Mouse (Mus musculus) forebrain, embryonic 14.5 days (tissue): ENCODE results near the gene Thsd4. TPM values are rescaled to one million over a fixed set of nuclear protein-coding genes. Genes with fewer than 3 reads are reported as not detected.

Source experiments
- ATAC-seq: fragments of 200-750 bp; cut with Nextera tagmentation; 2 replicates; pipeline ENCODE4 v1.8.0; 2017; ENCODE audit warnings: mild to moderate bottlenecking, moderate library complexity
- DNase-seq: peaks from one replicate; pipeline ENCODE4 v3.0.0-alpha.2; 2015; ENCODE audit warnings: low spot score
- H3K27ac ChIP-seq: fragments of 300-500 bp; sonication (generic); 2 replicates; pipeline ENCODE4 v1.5.1; 2014; ENCODE audit warnings: low read depth, mild to moderate bottlenecking, control low read depth, low read length, moderate library complexity
- H3K27me3 ChIP-seq: fragments of 300-500 bp; sonication (generic); replicated peaks from 2 replicates; pipeline ENCODE4 v1.6.1; 2014; ENCODE audit warnings: low read length, control low read depth, mixed read lengths; ENCODE audit not compliant: control insufficient read depth, insufficient read depth
- H3K36me3 ChIP-seq: fragments of 300-500 bp; sonication (generic); 2 replicates; pipeline ENCODE4 v1.6.1; 2014; ENCODE audit warnings: low read length, control low read depth; ENCODE audit not compliant: control insufficient read depth, insufficient read depth
- H3K4me1 ChIP-seq: fragments of 300-500 bp; sonication (generic); 2 replicates; pipeline ENCODE4 v1.6.1; 2014; ENCODE audit warnings: antibody characterized with exemption, low read length, control low read depth; ENCODE audit not compliant: control insufficient read depth, insufficient read depth
- H3K4me2 ChIP-seq: fragments of 300-500 bp; sonication (generic); 2 replicates; pipeline ENCODE4 v1.6.1; 2014; ENCODE audit warnings: mild to moderate bottlenecking, control low read depth, low read length
- H3K4me3 ChIP-seq: fragments of 300-500 bp; sonication (generic); 2 replicates; pipeline ENCODE4 v1.5.1; 2014; ENCODE audit warnings: low read depth, low read length, control low read depth
- H3K9ac ChIP-seq: fragments of 300-500 bp; sonication (generic); 2 replicates; pipeline ENCODE4 v1.6.1; 2014; ENCODE audit warnings: mild to moderate bottlenecking, low read length, control low read depth, moderate library complexity
- H3K9me3 ChIP-seq: fragments of 300-500 bp; sonication (generic); replicated peaks from 2 replicates; pipeline ENCODE4 v1.6.1; 2016; ENCODE audit warnings: low read length, control low read depth, mixed read lengths; ENCODE audit not compliant: control insufficient read depth
- WGBS: fragments of 180-500 bp; shearing (Covaris S2); extraction: QIAGEN DNeasy Blood & Tissue Kit; methylation state at CpG from one replicate; pipeline ENCODE4 v1.1.7; 2014; 5-methylcytosine and 5-hydroxymethylcytosine counted together
- polyA plus RNA-seq: library from polyadenylated mRNA; unstranded; fragments of >200 nt; fragmentation: Nextera tagmentation; extraction: Ambion mirVana; gene quantifications from 2 replicates; pipeline ENCODE4 v1.2.1, GENCODE M21; 2014

Thsd4 gene
- polyA plus RNA-seq, 1 experiment from 2014 or later = 3.4 TPM

- Histone ChIP-seq H3K27me3 (peaks cover 3% of the 10 kb centered on the region; the same call in 1 of the 2 replicates), H3K4me3 (no peak overlapping the region), H3K4me2 (no peak overlapping the region), H3K9ac (no peak overlapping the region), H3K4me1 (no peaks in the 10 kb centered on the region), H3K36me3 (no peaks in the 10 kb centered on the region), H3K9me3 (no peaks in the 10 kb centered on the region), H3K27ac (no peak overlapping the region)
- ATAC-seq (no peak), DNase-seq (no peak)
- WGBS = 88% methylated on average over 5 of the region's 5 CpGs
Measured at GRCm38 (mm10) chr9:60526195-60526594, 4.3 kb upstream of the Thsd4 start.

GRCm38 (mm10) chr9:60521143-60521542 lies 703 bp downstream of the Thsd4 start:
- Histone ChIP-seq H3K4me3 (peak overlapping the region; percentile 49), H3K9ac (peak overlapping the region; percentile 65; the same call in 1 of the 2 replicates), H3K27me3 (peaks cover 3% of the 10 kb centered on the region; the same call in 1 of the 2 replicates), H3K9me3 (no peaks in the 10 kb centered on the region), H3K4me1 (peaks cover 24% of the 10 kb centered on the region), H3K4me2 (peak overlapping the region; percentile 74), H3K36me3 (no peaks in the 10 kb centered on the region), H3K27ac (no peak overlapping the region)
- no peak for ATAC-seq
- WGBS = 34% methylated on average over 5 of the region's 5 CpGs
- DNase-seq = no peak

- ATAC-seq (no peak), DNase-seq (no peak)
- WGBS = 19% methylated on average over 3 of the region's 3 CpGs
- H3K36me3 ChIP-seq = no peaks in the 10 kb centered on the region
- no peak overlapping the region for H3K9ac ChIP-seq
- H3K9me3 ChIP-seq = no peaks in the 10 kb centered on the region
- peak overlapping the region; percentile 74; the same call in 1 of the 2 replicates for H3K4me2 ChIP-seq
- peaks cover 24% of the 10 kb centered on the region for H3K4me1 ChIP-seq
- H3K4me3 ChIP-seq = no peak overlapping the region
- peaks cover 3% of the 10 kb centered on the region; the same call in 1 of the 2 replicates for H3K27me3 ChIP-seq
- H3K27ac ChIP-seq = no peak overlapping the region
Measured at GRCm38 (mm10) chr9:60519601-60520000, 2.2 kb downstream of the Thsd4 start.

GRCm38 (mm10) chr9:60518216-60518615 lies 3.6 kb downstream of the Thsd4 start:
- Histone ChIP-seq H3K4me1 (peaks cover 24% of the 10 kb centered on the region), H3K9ac (no peak overlapping the region), H3K4me2 (no peak overlapping the region), H3K9me3 (no peaks in the 10 kb centered on the region), H3K27ac (no peak overlapping the region), H3K36me3 (no peaks in the 10 kb centered on the region), H3K27me3 (peaks cover 3% of the 10 kb centered on the region; the same call in 1 of the 2 replicates), H3K4me3 (no peak overlapping the region)
- DNase-seq (peak; percentile 27), ATAC-seq (no peak)
- WGBS = 19% methylated on average over 3 of the region's 3 CpGs

GRCm38 (mm10) chr9:60517148-60517547 lies 4.7 kb downstream of the Thsd4 start:
- no peaks in the 10 kb centered on the region for H3K9me3 ChIP-seq
- no peak overlapping the region for H3K4me3 ChIP-seq
- no peak for DNase-seq
- 36% methylated on average over 4 of the region's 4 CpGs for WGBS
- peaks cover 24% of the 10 kb centered on the region for H3K4me1 ChIP-seq
- H3K9ac ChIP-seq = no peak overlapping the region
- H3K4me2 ChIP-seq = no peak overlapping the region
- H3K27ac ChIP-seq = no peak overlapping the region
- H3K36me3 ChIP-seq = no peaks in the 10 kb centered on the region
- peaks cover 2% of the 10 kb centered on the region; the same call in 1 of the 2 replicates for H3K27me3 ChIP-seq
- ATAC-seq = no peak

GRCm38 (mm10) chr9:60516379-60516778 lies 5.5 kb downstream of the Thsd4 start:
- DNase-seq = no peak
- H3K4me1 ChIP-seq = peaks cover 24% of the 10 kb centered on the region

GRCm38 (mm10) chr9:60513329-60513788 lies 8.5 kb downstream of the Thsd4 start:
- WGBS = 56% methylated on average over 11 of the region's 11 CpGs
- DNase-seq = no peak
- Histone ChIP-seq H3K27ac (no peak overlapping the region), H3K4me3 (no peak overlapping the region), H3K9me3 (no peaks in the 10 kb centered on the region), H3K27me3 (no peaks in the 10 kb centered on the region), H3K4me1 (peaks cover 8% of the 10 kb centered on the region), H3K36me3 (no peaks in the 10 kb centered on the region), H3K4me2 (no peak overlapping the region), H3K9ac (no peak overlapping the region)
- ATAC-seq = no peak

More at GRCm38 (mm10) chr9:60516379-60516778, 5.5 kb downstream of the Thsd4 start:
- H3K9ac ChIP-seq = no peak overlapping the region
- no peak for ATAC-seq
- H3K27ac ChIP-seq = no peak overlapping the region
- no peaks in the 10 kb centered on the region; the same call in 1 of the 2 replicates for H3K27me3 ChIP-seq
- H3K4me2 ChIP-seq = no peak overlapping the region
- WGBS = 91% methylated on average over 4 of the region's 4 CpGs
- H3K4me3 ChIP-seq = no peak overlapping the region
- no peaks in the 10 kb centered on the region for H3K9me3 ChIP-seq
- no peaks in the 10 kb centered on the region for H3K36me3 ChIP-seq

- no peaks in the 10 kb centered on the region for H3K9me3 ChIP-seq
- no peak overlapping the region for H3K4me3 ChIP-seq
- no peaks in the 10 kb centered on the region for H3K27me3 ChIP-seq
- no peak overlapping the region for H3K9ac ChIP-seq
- no peak overlapping the region for H3K27ac ChIP-seq
- H3K36me3 ChIP-seq = no peaks in the 10 kb centered on the region
- DNase-seq (no peak), ATAC-seq (no peak)
- 47% methylated on average over 6 of the region's 6 CpGs for WGBS
- H3K4me2 ChIP-seq = no peak overlapping the region
- H3K4me1 ChIP-seq = no peaks in the 10 kb centered on the region
Measured at GRCm38 (mm10) chr9:60510876-60511275, 11.0 kb downstream of the Thsd4 start.

- Histone ChIP-seq H3K9ac (no peak overlapping the region), H3K4me2 (no peak overlapping the region), H3K4me1 (no peaks in the 10 kb centered on the region), H3K9me3 (no peaks in the 10 kb centered on the region), H3K27ac (no peak overlapping the region), H3K27me3 (no peaks in the 10 kb centered on the region), H3K36me3 (no peaks in the 10 kb centered on the region), H3K4me3 (no peak overlapping the region)
- WGBS = 75% methylated on average over 5 of the region's 5 CpGs
- ATAC-seq (no peak), DNase-seq (no peak)
Measured at GRCm38 (mm10) chr9:60506136-60506535, 15.7 kb downstream of the Thsd4 start.
